Mouse (Mus musculus): ENCODE results near the gene Lonp1. TPM values are rescaled to one million over a fixed set of nuclear protein-coding genes. Genes with fewer than 3 reads are reported as not detected.
"Not testable (repeated sequence)": the region's sequence is repeated elsewhere in the genome, so short reads cannot be mapped to it uniquely, and the experiment has no call there.

Gene Lonp1
- 100 to 1,000 TPM; 229 to 256 TPM for total RNA-seq (2021)
- long read RNA-seq, experiment 1, transcript Lonp1-201 (18 exons, 2,951 nt), result major isoform, 760 of 938 reads
- long read RNA-seq, experiment 1, partial matches to known transcripts, result 103 of 938 reads
- long read RNA-seq, experiment 1, other reads (novel, unspliced or antisense), result 75 of 938 reads
- long read RNA-seq, experiment 2, transcript Lonp1-201 (18 exons, 2,951 nt), result major isoform, 363 of 515 reads
- long read RNA-seq, experiment 2, partial matches to known transcripts, result 68 of 515 reads
- long read RNA-seq, experiment 2, other reads (novel, unspliced or antisense), result 84 of 515 reads

DNA sequence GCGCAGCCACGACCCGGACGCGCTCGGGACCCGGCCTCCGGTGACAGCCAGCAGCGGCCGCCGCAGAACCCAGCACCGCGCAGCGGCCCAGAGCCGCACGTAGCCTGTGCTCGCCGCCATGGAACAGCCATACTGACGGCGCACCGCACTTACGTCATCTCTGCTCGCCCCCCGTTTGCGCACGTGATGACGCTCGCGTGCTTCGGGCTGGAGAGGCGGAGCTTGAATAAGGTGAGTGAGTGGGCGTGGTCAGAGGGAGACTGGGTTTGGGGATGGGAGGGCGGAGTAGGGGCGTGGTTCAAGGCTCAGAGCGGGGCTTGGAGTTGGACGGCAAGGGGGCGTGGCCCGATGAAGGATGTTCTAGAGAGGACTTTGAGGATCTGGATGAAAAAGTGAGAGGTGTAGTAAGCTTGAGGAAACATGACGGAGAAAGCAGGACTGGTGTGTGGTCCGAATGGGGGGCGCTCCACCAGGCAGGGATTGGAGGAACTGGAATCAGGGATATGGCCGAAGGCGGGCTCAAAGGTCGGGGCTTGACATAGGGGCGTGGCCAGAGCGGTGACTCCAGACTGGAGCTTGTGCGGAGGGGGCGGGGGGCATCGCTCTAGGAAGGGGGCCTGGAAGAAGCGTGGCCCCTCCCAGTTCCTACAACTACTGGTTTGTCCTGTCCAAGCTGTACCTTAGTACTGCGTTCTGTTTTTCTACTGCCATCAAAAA, at the start of gene Lonp1:
TSS of gene Lonp1 (minus strand) at position 134 of the 717 bp plus-strand sequence.
- peak; percentile 98 for DNase-seq

DNA sequence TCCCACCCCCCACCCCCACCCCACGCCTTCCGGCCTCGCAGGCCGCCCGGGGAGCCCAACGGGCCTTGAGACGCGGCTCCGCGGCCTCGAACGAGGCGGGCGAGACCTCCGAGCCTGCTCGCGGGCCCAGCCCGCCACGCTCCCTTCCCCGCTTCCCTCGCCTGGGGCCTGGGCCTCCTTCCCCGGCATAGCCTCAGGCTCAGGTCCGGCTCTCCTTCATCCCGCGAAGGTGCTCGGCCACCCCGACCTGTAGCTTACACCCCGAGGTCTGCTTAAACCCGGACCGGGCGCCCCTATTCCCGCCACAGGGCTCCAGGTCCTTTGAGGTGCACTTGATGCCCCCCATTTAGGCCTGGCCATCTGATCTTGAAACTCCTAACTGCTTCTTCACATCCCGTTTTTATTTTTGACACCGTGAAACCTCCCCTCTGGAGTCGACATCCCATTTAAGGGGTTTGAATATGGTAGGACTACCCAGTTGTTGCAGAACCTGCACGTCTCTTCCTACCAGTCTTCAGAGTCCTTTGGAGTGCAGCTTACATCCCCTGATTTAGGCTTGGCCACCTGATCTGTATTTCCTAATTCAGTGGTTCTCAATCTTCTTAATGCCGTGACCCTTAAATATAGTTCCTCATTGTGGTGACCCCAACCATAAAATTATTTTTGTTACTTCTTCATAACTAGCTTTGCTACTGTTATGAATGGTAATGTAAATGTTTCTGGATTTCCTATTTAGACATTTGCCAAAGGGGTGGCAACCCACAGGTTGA, 47.1 kb upstream of the Lonp1 start:
- DNase-seq, result peak; percentile 52

DNA sequence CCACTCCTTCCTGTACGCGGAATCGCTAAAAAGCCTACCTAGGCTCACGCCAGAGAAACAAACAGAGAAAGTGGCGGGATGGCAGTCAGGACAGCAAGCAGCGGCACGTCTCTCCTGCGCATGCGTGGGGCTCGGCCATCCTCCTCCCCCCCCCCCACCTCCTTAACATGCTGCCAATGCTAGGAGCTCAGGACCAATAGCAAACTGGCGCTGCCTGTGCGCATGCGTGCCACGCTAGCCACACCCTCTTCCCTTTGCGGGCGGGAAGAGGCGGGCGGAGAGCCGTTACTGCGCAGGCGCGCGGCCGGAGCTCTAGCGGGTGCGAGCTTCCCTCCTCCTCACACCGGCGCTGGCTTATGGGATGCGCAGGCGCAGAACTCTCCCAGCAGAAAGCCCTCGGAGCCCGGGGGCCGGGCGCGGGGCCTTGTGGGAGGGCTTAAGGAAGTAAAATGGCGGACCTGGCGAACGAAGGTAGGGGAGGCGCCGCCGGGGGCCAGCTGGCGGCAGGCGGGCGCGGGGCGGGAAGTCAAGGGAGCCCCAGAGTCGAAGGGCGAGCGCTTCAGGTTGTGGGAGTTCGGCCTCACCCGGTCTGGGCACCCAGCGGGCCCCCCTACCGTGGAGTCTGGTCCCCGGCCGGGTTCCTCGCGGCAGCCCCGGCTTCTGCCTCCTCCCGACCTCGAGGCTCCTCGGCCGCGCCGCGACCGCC, 46.4 kb upstream of the Lonp1 start, which contains the start of gene Ranbp3:
TSS of gene Ranbp3 (plus strand) at position 354 of the 706 bp plus-strand sequence.
- DNase-seq, result peak; percentile 99

DNA sequence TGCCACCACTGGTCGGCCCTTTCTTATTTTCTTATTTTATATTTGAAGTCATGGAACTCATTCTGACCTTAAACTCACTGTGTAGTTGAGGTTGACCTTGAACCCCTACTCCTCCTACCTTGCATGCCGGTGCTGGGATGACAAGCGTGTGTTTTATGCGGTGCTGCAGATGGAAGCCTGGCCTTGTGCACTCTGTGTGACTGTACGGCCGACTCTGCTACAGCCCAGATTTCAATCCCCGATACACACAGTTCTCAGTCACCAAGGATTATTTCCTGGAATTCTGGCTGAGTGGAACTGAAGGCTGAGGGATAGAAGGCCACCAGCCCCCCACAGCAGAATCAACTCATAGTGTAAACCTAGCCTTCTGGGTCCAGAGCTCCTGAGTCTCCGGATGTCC, 43.1 kb upstream of the Lonp1 start:
- DNase-seq, result no peak

DNA sequence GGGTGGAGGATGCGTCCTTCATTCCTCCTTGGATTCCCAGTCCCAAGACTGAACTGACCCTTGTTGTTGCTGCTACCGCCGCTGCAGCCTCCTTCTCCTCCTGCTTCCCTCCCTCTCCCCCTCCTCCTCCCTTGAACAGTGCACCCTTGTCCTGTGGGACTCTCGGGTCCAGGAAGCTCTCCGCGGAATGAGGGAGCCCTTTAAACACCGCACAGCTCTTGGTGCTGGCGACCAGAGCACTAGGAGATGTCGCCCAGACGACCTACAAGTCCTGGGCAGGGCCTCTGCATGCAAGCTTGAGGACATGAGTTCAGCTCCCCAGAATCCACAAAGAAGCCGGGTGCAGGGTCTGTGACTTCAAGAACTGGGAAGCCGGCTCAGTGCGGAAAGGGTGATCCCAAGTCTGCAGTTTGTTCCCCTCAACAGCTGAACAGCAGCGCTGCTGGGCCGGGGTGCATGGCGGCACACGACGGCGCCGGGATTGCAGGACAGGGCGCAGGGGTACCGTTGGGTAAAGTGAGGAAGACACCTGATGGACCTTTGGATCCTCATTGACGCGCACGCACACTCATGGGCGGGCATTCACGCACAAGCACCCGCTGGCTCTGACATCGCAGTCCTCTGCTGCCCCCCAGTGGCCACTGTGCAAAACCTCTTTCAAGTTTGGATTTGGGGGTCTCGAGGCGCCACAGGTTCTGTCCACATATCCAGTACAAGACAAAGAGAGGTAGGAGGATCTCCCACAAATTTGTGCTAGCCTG, 41.9 kb upstream of the Lonp1 start:
- DNase-seq, result peak; percentile 91

DNA sequence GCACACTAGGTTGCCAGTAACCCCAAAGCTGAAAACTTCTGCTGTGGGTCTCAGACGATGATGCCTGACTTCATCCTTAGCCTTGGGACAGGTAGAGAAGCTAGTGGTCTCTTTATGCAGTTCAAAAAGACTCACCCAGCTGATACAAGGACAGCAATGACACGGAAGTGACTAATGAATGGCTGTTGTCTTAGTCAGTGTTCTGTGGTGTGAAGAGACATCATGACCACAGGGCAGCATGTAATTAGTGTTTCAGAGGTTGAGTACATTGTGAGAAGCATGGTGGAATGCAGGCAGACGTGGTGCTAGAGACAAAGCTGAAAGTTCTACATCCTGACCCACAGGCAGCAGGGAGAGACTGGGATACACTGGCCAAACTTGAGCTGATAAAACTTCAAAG, 40.9 kb upstream of the Lonp1 start:
- DNase-seq, result no peak

DNA sequence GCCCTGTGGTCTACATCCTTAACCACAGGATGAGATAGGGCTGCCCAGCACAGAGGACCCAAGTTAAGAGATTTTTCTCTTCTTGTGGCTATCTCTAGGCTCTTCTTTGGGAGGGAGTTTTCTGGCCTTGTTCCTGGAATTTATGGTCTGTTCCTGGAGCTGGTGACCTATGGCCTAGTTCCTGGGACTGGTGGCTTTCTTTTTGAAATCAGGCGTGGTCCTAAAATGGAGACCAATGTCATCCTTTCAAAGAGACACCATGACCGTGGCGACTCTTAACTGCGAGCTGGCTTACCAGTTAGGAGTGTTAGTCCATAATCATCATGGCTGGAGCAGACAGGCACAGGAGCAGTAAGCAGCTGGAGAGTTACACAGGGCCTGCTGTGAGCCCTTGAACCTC, 39.7 kb upstream of the Lonp1 start:
- no peak for DNase-seq

DNA sequence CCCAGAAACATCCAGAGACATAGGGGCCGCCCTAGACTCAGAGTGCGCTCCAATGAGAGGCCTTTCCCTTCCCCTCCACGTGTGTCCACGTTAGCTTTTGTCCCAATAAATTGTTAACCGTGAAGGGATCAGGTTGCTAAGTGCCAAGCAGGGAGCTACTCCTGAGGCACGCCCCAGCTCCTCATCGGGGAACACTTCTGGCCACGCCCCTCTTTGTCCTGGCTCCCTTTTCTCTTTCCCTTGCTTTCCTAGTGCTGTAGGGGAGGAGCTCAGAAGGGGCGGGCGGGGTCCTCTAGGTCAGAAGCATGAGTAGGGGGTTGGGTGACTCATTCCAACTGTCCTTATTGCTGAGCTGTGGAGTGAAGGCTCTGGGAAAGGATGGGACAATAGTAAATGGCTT, 37.6 kb upstream of the Lonp1 start:
- DNase-seq, result no peak

DNA sequence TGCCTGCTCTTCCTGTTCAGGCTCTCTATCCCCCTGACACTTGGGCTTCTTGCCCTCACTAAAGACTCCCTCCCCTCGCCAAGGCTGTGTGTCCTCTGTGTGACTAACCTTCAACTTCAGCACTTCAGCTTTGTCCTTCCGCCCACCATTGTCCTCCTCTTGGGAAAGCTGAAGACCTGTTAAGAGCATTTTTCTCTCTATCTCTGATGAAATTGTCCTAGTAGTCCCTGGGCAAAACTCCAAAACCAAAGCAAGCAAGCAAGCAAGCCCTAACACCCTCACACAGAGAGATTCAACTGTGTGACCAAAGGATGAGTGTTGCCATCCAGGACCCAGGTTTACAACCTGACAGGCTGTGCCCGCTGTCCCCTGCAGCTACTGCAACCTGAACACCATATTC, 37.0 kb upstream of the Lonp1 start:
- DNase-seq, result no peak

DNA sequence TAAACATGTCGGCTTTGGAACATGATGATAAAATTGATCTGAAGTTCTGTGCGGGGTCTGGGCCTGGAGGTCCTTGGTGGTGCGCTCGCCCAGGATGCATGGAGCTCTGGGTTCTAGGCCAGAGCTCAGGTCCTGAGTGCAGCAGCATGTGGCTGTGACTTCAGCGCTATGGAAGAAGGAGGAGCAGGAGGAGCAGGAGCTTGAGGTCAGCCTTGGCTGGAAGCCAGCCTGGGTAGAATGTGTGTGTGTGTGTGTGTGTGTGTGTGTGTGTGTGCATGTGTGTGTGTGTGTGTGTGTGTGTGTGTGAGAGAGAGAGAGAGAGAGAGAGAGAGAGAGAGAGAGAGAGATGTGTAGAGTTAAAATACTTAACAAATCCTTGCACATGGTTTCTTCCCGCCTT, 29.5 kb upstream of the Lonp1 start:
- DNase-seq, result peak; percentile 16

DNA sequence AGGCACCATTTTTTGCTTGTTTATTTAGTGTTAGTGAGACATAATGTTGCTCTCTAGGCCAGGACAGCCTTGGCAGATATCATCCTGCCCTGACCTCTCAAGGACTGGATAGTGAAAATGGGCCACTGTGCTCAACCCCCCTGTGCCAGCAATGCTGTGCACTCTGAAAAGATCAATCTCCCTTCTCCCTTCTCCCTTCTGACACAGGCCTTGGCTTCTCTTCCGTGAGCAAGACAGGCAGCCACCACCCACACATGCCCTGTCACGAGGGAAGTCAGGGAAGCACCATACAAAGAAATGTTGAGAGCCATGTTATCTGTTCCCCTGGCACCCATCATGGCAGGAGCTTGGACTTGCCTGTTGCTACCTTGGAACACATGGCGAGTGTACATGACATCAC, 28.6 kb upstream of the Lonp1 start:
- peak; percentile 38 for DNase-seq

DNA sequence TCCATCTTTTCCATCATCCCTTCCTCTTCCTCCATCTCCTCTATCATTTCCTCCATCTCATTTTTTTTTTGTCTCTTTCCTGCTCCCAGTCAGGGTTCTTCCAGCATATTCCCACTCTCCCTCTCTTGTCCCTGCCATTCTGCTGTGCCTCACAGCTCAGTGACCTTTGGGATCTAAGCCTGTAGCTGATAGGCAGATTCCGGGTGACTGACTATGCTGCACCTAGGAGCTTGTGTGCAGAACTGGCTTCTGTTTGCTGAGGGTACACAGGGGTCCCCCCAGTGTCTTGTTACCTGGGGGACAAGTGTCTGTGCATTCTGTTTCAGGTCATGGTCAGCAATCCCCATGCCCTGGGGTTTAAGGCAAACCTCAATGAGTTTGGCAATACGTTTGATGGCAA, 28.1 kb upstream of the Lonp1 start:
- DNase-seq, result no peak

DNA sequence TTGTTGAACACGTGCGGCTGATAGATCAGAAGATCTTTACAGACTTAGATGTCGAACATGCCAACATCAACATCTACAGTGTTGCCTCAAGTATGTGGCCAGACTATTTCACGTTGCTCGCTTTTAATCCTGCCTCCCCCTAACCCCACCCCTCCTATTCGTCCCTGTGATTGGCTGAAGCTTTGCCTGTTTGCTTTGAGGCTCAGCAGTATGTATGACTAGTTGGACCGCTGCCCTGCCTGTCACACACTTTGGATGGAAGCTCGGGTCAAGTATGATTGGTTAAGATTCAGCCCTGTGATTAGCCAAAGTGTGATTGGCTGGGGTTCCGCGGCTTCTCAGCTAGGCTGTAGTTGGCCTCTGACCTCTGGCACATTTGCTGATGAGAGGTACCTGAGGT, 25.1 kb upstream of the Lonp1 start:
- peak; percentile 19 for DNase-seq

DNA sequence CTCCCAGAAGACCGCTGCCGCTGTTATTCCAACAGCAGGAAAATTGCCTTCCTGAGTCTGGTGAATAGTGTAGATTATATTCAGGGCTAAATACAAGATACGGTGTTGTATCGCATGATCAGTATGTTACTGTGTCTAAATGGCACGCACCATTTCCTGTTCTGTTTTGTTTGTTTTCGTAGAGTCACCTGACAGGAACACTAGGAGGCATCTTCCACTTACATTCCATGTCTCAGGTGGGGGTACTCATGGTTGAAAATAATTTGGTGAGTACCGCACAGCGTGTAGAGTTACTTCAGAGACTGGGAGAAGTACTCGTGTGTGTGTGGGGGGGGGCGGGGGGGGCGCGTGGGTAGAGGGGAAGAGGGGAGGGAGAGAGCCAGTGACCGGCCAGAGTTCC, 20.9 kb upstream of the Lonp1 start:
- no peak for DNase-seq

DNA sequence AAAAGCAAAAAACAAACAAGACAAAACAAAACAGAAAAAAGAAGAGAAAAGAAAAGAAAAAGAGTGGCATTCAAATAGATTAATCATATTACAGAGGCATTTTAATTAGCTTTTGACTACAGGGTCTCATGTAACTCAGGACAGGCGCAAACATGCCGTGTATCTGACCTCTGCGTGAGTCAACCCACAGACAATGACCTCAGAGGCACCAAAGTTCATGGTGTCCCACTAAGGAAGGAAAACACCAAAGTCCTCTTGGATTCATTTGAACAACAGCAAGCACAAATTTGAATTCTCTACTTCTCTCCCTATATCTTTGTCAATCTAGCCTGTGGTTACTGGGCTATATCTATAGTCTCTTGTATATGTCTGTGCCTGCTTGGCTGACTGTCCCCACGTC, 16.6 kb upstream of the Lonp1 start:
- no peak for DNase-seq

DNA sequence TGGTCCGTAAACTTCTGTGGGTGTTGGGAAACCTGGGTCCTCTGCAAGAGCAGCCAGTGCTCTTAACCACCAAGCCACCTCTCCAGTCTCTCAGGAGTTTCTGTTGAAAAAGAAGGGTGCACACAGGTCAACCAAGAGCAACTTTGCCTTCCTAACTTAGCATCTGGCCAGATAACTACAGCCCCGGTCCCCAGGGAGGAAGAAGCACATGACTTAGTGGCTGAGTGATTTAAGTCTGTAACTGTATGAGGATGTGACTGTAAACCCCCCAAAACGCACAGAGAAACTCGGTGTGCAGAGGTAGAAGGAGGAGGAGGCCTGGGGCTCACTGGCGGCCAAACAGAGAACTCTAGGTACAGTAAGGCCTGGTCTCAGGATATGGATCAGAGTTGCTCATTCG, 7.3 kb upstream of the Lonp1 start:
- peak; percentile 53 for DNase-seq

DNA sequence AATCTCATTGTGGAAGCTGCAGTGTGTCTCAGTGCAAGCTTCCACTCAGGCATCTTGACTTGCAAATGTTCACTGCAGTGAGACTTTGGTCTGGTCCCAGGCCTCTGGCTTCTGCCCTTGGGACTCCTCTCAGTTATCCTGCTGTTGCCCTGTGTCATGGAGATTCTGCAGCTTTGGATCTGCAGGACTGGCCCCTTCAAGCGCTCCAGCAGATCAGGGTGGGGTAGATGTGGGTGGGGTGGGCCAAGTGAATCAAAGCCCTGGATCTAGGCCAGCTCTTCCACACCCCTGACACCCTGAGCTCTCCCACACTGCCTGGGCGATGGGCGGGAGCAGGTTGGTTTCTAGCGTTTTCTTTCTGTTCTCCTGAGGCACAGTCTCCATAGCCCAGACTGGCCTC, 5.1 kb upstream of the Lonp1 start:
- no peak for DNase-seq

DNA sequence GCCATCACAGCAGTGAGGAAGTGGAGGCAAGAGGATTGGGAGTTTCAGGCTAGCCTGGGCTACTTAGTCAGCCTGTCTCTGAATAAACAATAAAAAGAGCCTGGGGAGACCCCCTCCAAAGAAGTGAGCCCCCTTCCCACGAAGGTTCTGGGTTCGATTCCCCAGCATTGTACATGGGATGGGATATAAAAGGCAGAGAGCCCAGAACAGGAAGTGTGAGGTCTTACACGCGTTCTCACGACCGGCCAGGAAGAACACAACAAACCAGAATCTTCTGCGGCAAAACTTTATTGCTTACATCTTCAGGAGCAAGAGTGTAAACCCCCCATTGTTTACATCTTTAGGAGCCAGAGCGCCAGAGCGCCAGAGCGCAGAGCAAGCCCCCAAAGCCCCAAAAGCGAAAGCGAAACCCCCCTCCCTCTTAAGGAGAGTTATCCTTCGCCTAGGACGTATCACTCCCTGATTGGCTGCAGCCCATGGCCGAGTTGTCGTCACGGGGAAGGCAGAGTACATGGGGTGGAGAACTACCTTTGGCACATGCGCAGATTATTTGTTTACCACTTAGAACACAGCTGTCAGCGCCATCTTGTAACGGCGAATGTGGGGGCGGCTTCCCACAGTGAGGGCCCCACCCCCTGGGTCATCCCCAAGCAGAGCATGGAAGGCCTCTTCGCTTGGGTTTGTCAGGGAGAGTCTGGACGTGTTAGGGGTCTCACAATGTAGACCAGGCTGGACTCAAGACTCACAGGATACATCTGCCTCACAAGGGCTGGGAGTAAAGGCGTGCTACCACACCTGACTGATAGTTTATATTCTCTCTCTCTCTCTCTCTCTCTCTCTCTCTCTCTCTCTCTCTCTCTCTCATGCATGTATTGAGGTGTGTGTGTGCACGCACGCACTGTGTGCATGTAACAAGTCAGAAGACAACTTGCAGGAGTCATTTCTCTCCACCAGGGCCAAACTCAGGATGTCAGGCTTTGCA, 3.4 kb upstream of the Lonp1 start:
- DNase-seq, result not testable (repeated sequence)

DNA sequence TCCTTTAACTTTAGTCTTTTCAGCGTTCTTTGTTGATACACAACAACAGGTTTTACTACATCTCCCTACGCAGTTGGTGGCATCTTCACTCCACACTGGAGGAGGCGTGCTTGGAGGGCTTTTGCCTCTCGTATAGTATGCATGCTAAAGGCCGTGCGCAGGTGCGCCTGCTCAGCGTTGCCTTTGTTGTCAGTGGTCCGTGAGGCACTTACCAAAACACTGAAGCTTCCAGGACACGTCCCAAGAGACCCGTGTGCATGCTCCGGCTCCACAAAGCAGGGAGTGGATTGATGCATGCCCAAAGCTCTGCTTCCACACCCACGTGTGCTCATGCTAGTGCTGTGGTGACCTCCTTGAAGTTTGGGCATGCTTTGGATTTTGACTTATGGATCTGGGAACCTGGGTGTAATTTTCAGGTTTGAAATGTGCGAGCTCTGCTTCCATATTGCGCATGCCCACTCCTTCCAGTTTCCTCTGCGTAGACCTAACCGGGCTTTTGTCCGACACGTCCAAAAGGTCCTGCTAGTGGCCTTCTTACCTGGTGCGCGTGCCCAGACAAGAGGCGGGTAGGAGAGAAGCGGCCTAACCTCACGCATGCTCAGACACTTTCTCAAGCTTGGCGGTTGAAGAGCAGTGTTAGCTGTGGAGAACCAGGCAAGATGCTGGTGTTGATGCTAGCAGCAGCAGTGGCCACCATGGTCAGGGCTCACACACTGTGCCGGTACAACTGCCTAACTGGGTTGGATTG, 1.0 kb upstream of the Lonp1 start, which contains the start of gene Catsperd:
TSS of gene Catsperd (plus strand) at position 614 of the 748 bp plus-strand sequence.
- DNase-seq, result peak; percentile 47

DNA sequence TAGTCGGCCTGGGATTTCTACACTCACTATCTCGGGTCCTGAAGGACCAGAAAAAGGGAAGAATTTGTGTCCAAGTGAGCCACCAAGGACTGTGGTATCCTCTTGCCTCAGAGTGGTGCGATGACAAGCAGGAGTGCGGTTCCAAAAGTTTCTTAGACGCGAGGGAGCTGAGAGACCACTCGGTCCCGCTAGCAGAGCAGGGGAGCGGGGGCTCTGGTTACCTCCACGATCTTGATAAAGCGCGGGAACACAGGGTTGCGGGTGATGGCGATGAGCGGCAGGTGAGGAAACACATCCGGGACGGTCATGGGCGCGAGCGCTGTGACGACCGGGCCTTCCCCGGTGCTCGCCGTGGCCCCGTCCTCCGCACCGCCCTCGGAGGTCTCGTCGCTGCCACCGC, 427 bp downstream of the Lonp1 start:
- peak; percentile 28 for DNase-seq
